Mouse (Mus musculus) midbrain, postnatal 0 days (tissue): ENCODE data around the gene Atxn1l. TPM values are rescaled to one million over a fixed set of nuclear protein-coding genes. Genes with fewer than 3 reads are reported as not detected.

Source experiments
- ATAC-seq: fragments of 200-750 bp; cut with Nextera tagmentation; 2 replicates; pipeline ENCODE4 v1.8.0; 2017; ENCODE audit warnings: moderate number of reproducible peaks, mild to moderate bottlenecking, moderate TSS enrichment, moderate library complexity; ENCODE audit not compliant: low FRiP score
- DNase-seq: peaks from one replicate; pipeline ENCODE4 v3.0.0-alpha.2; 2015; ENCODE audit warnings: low spot score
- H3K27ac ChIP-seq: fragments of 300-500 bp; sonication (generic); 2 replicates; pipeline ENCODE4 v1.5.1; 2014; ENCODE audit warnings: low read depth, mild to moderate bottlenecking, low read length, mixed read lengths
- H3K27me3 ChIP-seq: fragments of 300-500 bp; sonication (generic); 2 replicates; pipeline ENCODE4 v1.6.1; 2014; ENCODE audit warnings: low read length, control low read depth, mixed read lengths; ENCODE audit not compliant: insufficient read depth
- H3K36me3 ChIP-seq: fragments of 300-500 bp; sonication (generic); 2 replicates; pipeline ENCODE4 v1.6.1; 2014; ENCODE audit warnings: low read length, control low read depth, mixed read lengths; ENCODE audit not compliant: insufficient read depth
- H3K4me1 ChIP-seq: fragments of 300-500 bp; sonication (generic); 2 replicates; pipeline ENCODE4 v1.6.1; 2014; ENCODE audit warnings: mild to moderate bottlenecking, control low read depth, antibody characterized with exemption, low read length, mixed read lengths; ENCODE audit not compliant: insufficient read depth
- H3K4me2 ChIP-seq: fragments of 300-500 bp; sonication (generic); 2 replicates; pipeline ENCODE4 v1.6.1; 2014; ENCODE audit warnings: low read depth, mild to moderate bottlenecking, low read length, mixed read lengths; ENCODE audit not compliant: poor library complexity, severe bottlenecking
- H3K4me3 ChIP-seq: fragments of 300-500 bp; sonication (generic); 2 replicates; pipeline ENCODE4 v1.5.1; 2014; ENCODE audit warnings: low read depth, mild to moderate bottlenecking, low read length, moderate library complexity
- H3K9ac ChIP-seq: fragments of 300-500 bp; sonication (generic); replicated peaks from 2 replicates; pipeline ENCODE4 v1.6.1; 2014; ENCODE audit warnings: mild to moderate bottlenecking, low read length, moderate library complexity, mixed read lengths; ENCODE audit not compliant: poor library complexity, severe bottlenecking
- H3K9me3 ChIP-seq: fragments of 300-500 bp; sonication (generic); 2 replicates; pipeline ENCODE4 v1.6.1; 2016; ENCODE audit warnings: low read length, control low read depth
- CTCF ChIP-seq: IDR thresholded peaks from 2 replicates; pipeline ENCODE4 v1.5.1; 2016; ENCODE audit warnings: antibody characterized with exemption, mild to moderate bottlenecking
- WGBS: fragments of 180-500 bp; shearing (Covaris S2); extraction: QIAGEN DNeasy Blood & Tissue Kit; methylation state at CpG from one replicate; pipeline ENCODE4 v1.1.7; 2014; 5-methylcytosine and 5-hydroxymethylcytosine counted together
- polyA plus RNA-seq: library from polyadenylated mRNA; unstranded; fragments of >200 nt; fragmentation: Nextera tagmentation; extraction: Ambion mirVana; gene quantifications from 2 replicates; pipeline ENCODE4 v1.2.1, GENCODE M21; 2015
- total RNA-seq: library from RNA; depleted of rRNA; stranded (reverse); fragments of >200 nt; gene quantifications from 2 replicates; pipeline ENCODE4 v1.2.3, GENCODE M21; 2014; rRNA removed

The Atxn1l gene
- total and polyA plus RNA-seq, 2 experiments from 2014 or later = 3.9 to 12.4 TPM

GRCm38 (mm10) chr8:109692443-109693145, 44.9 kb downstream of the Atxn1l start:
- Histone ChIP-seq H3K4me3 (peak overlapping the region; percentile 88), H3K4me2 (peak overlapping the region; percentile 64), H3K9me3 (no peaks in the 10 kb centered on the region), H3K27me3 (no peaks in the 10 kb centered on the region), H3K27ac (peak overlapping the region; percentile 55), H3K4me1 (peaks cover 19% of the 10 kb centered on the region), H3K36me3 (no peaks in the 10 kb centered on the region), H3K9ac (peak overlapping the region; percentile 93)
- WGBS = under 1% methylated on average over 38 of the region's 38 CpGs
- DNase-seq = peak; percentile 19
- ATAC-seq = peak; percentile 73
- no peak for TF ChIP-seq CTCF

GRCm38 (mm10) chr8:109691769-109692168, 45.8 kb downstream of the Atxn1l start:
- Histone ChIP-seq H3K9ac (peak overlapping the region; percentile 93), H3K27me3 (no peaks in the 10 kb centered on the region), H3K4me3 (peak overlapping the region; percentile 88), H3K27ac (no peak overlapping the region), H3K36me3 (no peaks in the 10 kb centered on the region), H3K4me1 (peaks cover 19% of the 10 kb centered on the region), H3K4me2 (peak overlapping the region; percentile 64), H3K9me3 (no peaks in the 10 kb centered on the region)
- DNase-seq = peak; percentile 40
- ATAC-seq = no peak
- 50% methylated on average over 5 of the region's 5 CpGs for WGBS
- peak; percentile 52 for TF ChIP-seq CTCF

GRCm38 (mm10) chr8:109687248-109687647, 50.3 kb downstream of the Atxn1l start:
- DNase-seq = no peak
- 90% methylated on average over 5 of the region's 5 CpGs for WGBS
- Histone ChIP-seq H3K4me2 (no peak overlapping the region), H3K27me3 (no peaks in the 10 kb centered on the region), H3K9ac (no peak overlapping the region), H3K4me3 (no peak overlapping the region), H3K27ac (no peak overlapping the region), H3K9me3 (no peaks in the 10 kb centered on the region), H3K36me3 (peaks cover 5% of the 10 kb centered on the region; the same call in 1 of the 2 replicates), H3K4me1 (peaks cover 13% of the 10 kb centered on the region)
- TF ChIP-seq CTCF = no peak
- ATAC-seq = no peak

- Histone ChIP-seq H3K4me1 (no peaks in the 10 kb centered on the region), H3K9ac (no peak overlapping the region), H3K4me3 (no peak overlapping the region), H3K36me3 (peaks cover 39% of the 10 kb centered on the region), H3K9me3 (no peaks in the 10 kb centered on the region), H3K27me3 (no peaks in the 10 kb centered on the region), H3K4me2 (no peak overlapping the region), H3K27ac (no peak overlapping the region)
- no peak for ATAC-seq
- DNase-seq = no peak
- TF ChIP-seq CTCF = no peak
- WGBS = 92% methylated on average over 5 of the region's 5 CpGs
These were observed 55.4 kb downstream of the Atxn1l start for GRCm38 (mm10) chr8:109682120-109682519.

GRCm38 (mm10) chr8:109681535-109681934, 56.0 kb downstream of the Atxn1l start:
- peaks cover 45% of the 10 kb centered on the region for H3K36me3 ChIP-seq
- H3K9ac ChIP-seq = no peak overlapping the region
- H3K9me3 ChIP-seq = no peaks in the 10 kb centered on the region
- no peak overlapping the region for H3K4me2 ChIP-seq
- ATAC-seq (no peak), DNase-seq (no peak)
- no peak for TF ChIP-seq CTCF
- no peak overlapping the region for H3K27ac ChIP-seq
- 87% methylated on average over 3 of the region's 3 CpGs for WGBS
- no peak overlapping the region for H3K4me3 ChIP-seq
- no peaks in the 10 kb centered on the region for H3K4me1 ChIP-seq
- H3K27me3 ChIP-seq = no peaks in the 10 kb centered on the region

Other genes with a start within 250 kb of the Atxn1l start
- 2.2 and 2.7 TPM in 2 replicates for gene Pmfbp1, start 243.7 kb downstream of the Atxn1l start, total RNA-seq
- gene Pmfbp1, start 243.7 kb downstream of the Atxn1l start, polyA plus RNA-seq = 1.2 TPM in 2 replicates
- 24.3 and 25.2 TPM in 2 replicates for gene Dhx38, start 171.9 kb downstream of the Atxn1l start, total RNA-seq
- gene Dhx38, start 171.9 kb downstream of the Atxn1l start, polyA plus RNA-seq = 13.4 and 13.5 TPM in 2 replicates
- 10.0 and 14.3 TPM in 2 replicates for gene Txnl4b, start 171.8 kb downstream of the Atxn1l start, total RNA-seq
- gene Txnl4b, start 171.8 kb downstream of the Atxn1l start, polyA plus RNA-seq = 33.5 TPM in 2 replicates
- 1.6 TPM in 1 of 2 replicates, not detected in the other for gene Hp, start 158.6 kb downstream of the Atxn1l start, total RNA-seq
- gene Hp, start 158.6 kb downstream of the Atxn1l start, polyA plus RNA-seq = 0.12 and 0.26 TPM in 2 replicates
- 15.0 and 23.9 TPM in 2 replicates for gene Dhodh, start 129.1 kb downstream of the Atxn1l start, total RNA-seq
- gene Dhodh, start 129.1 kb downstream of the Atxn1l start, polyA plus RNA-seq = 23.7 and 24.7 TPM in 2 replicates
- 0.22 and 0.33 TPM in 2 replicates for gene Pkd1l3, start 123.2 kb downstream of the Atxn1l start, total RNA-seq
- gene Pkd1l3, start 123.2 kb downstream of the Atxn1l start, polyA plus RNA-seq = 0.07 and 0.16 TPM in 2 replicates
- gene Ist1, start 44.5 kb downstream of the Atxn1l start, total RNA-seq = 96.1 and 107 TPM in 2 replicates
- gene Ist1, start 44.5 kb downstream of the Atxn1l start, polyA plus RNA-seq = 109 and 110 TPM in 2 replicates
- gene Zfp821, start 32.2 kb downstream of the Atxn1l start, total RNA-seq = 68.2 and 72.9 TPM in 2 replicates
- 54.3 and 58.7 TPM in 2 replicates for gene Zfp821, start 32.2 kb downstream of the Atxn1l start, polyA plus RNA-seq
- gene Ap1g1, start 40.8 kb upstream of the Atxn1l start, total RNA-seq = 74.4 and 94.0 TPM in 2 replicates
- gene Ap1g1, start 40.8 kb upstream of the Atxn1l start, polyA plus RNA-seq = 32.8 and 40.2 TPM in 2 replicates
- gene Phlpp2, start 130.8 kb upstream of the Atxn1l start, total RNA-seq = 11.6 and 14.7 TPM in 2 replicates
- gene Phlpp2, start 130.8 kb upstream of the Atxn1l start, polyA plus RNA-seq = 3.0 and 4.7 TPM in 2 replicates
- gene Marveld3, start 224.5 kb upstream of the Atxn1l start, total RNA-seq = 0.47 and 1.4 TPM in 2 replicates
- gene Marveld3, start 224.5 kb upstream of the Atxn1l start, polyA plus RNA-seq = 1.1 and 1.6 TPM in 2 replicates